Mouse (Mus musculus) megakaryocyte-erythroid progenitor cell, adult 5 weeks (primary cell): ENCODE measurements around the gene Zbtb5. TPM values are rescaled to one million over a fixed set of nuclear protein-coding genes. Genes with fewer than 3 reads are reported as not detected.

Source experiments
- polyA plus RNA-seq: library from polyadenylated mRNA; stranded (reverse); fragments of >175 nt; gene quantifications from 2 replicates; pipeline ENCODE4 v1.2.3, GENCODE M21; 2012

The Zbtb5 gene
- 3.0 and 3.2 TPM in 2 replicates for polyA plus RNA-seq

GRCm38 (mm10) chr4:45012105-45012975 is at the start of gene Zbtb5:
Zbtb5 (minus strand) TSS chr4:45012412.

GRCm38 (mm10) chr4:45018452-45018980 is 6.3 kb upstream of the Zbtb5 start, which contains the start of gene Polr1e:
Polr1e (plus strand) TSS chr4:45018583.

GRCm38 (mm10) chr4:44981280-44981973 is 30.8 kb downstream of the Zbtb5 start, which contains the start of gene Grhpr:
Grhpr (plus strand) TSS chr4:44981395.

Other genes starting within 250 kb of the Zbtb5 start
- gene Grhpr, start 31.0 kb downstream of the Zbtb5 start, polyA plus RNA-seq = 33.5 TPM in 2 replicates
- 8.3 and 13.6 TPM in 2 replicates for gene Polr1e, start 6.2 kb upstream of the Zbtb5 start, polyA plus RNA-seq
- 3.9 and 4.4 TPM in 2 replicates for gene Fbxo10, start 72.2 kb upstream of the Zbtb5 start, polyA plus RNA-seq
- 90.0 and 103 TPM in 2 replicates for gene Tomm5, start 95.7 kb upstream of the Zbtb5 start, polyA plus RNA-seq
- 0.04 and 0.09 TPM in 2 replicates for gene Frmpd1, start 172.5 kb upstream of the Zbtb5 start, polyA plus RNA-seq